Mouse (Mus musculus): Measurements from ENCODE around the gene Higd1a. TPM values are rescaled to one million over a fixed set of nuclear protein-coding genes. Genes with fewer than 3 reads are reported as not detected.

Higd1a gene
- total RNA-seq, 2 experiments from 2014 or later, result 181 to 183 TPM

DNA sequence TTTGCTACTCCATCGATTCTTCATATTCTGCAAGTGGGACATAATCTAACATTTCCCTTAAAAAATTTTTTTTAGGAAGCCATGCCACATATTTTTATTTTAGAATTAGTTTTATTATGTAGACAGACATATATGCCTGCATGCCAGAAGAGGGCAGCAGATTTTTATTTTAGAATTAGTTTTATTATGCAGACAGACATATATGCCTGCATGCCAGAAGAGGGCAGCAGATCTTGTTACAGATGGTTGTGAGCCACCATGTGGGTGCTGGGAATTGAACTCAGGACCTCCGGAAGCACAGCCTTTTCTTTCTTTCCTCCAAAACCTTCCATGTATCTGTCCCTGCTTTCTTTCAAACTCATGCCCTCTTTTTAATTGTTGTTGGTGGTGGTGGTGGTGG lies 15.2 kb downstream of the Higd1a start:
- DNase-seq, result no peak
- intact Hi-C loops (cut with DNase I), result no loop called here

DNA sequence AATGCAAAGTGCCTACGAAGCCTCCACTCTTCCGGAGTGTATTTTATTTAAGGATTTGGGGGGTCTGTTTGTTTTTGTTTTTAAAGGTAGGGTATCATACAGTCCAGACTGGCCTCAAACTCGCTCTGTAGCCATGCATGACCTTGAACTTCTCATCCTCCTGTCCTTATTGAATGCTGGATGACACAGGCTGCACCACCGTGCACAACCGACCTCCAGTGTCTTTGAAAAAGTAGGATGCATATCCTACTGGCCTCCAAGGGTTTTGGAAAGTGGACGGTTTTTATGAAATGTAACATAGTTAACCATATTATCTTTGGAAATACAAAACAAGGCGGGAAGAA lies 18.6 kb downstream of the Higd1a start:
- no peak for DNase-seq
- intact Hi-C loops (cut with DNase I), result no loop called here

DNA sequence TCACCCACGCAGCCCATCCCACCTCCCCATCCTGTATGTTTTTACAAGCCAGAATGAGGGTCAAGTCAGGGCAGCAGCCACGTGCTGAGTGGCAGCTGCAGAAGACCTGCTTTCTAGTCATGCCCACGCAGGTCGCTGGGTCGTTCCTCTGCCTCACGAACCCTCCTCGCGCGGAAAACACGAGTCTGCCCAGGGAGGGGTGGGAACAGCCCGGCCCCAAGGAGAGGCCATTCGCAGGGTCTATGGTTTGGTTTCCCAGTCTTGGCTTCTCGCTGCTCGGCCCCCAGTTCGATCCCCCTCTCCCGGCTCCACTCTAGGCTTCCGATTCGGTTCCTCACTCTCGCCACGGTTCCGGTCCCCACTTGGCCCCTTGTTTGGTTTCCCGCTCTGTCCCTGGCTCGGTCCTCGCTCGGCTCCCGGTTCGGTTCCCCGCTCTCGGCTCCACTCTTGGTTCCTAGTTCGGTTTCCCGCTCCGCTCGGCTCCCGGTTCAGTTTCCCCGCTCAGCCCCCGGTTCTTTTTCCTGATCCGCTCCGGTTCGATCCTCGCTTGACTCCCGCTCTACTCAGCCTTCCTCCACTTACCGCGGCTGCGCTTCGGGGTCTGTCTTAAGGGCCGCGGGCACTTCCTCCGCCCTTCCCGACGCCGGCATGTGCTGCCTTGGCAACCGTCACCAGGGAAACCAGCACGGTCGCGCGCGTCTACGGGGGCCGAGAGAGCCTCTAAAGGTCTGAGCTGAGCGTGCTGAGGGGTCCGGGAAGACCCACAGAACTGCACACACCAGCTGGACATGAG lies 19.1 kb downstream of the Higd1a start, which contains the start of gene Ccdc13:
Ccdc13 (minus strand) TSS at position 633 of the 793 bp plus-strand sequence.
- intact Hi-C loops (cut with DNase I), result no loop called here
- peak; percentile 75 to 85 for DNase-seq

DNA sequence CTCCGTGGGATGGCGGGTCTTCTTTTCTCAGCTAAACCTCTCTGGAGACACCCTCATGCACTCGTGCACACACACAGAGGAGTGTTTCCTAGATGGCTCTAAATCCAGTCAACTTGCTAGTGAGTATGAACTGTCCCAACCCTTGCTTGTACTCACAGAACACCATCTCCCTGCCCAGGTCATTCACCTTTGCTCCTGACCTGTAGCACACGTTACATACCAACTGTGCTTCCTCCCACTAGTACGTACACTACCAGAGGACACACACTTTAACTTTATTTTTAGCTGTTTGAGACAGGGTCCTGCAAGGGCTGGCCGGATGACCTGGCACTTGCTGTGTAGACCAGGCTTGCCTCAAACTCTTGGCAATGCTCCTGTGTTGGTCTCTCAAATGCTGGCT lies 20.2 kb downstream of the Higd1a start:
- intact Hi-C loops (cut with DNase I), result no loop called here

DNA sequence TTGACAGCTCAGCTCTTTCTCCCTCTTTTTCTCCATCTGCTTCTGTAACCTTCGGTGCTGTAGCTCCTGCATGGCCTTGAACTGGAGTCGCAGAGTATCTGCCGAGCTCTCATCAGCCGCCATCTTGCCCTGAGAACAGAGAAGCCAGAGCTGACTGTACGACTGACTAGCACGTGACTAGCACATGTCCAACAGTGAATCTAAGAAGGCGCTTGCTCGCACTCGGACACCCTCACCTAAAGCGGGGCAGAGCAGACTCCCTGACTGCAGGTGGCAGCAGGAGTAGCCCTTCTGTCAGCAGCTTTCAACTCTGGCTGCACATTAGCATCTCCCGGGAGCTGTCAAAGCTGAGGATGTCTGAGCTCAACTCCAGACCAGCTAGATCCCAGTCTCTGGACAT lies 24.3 kb downstream of the Higd1a start:
- DNase-seq, result no peak
- intact Hi-C loops (cut with DNase I), result loop anchor here (5.0 kb wide), 1 partner anchor 153 kb away; no protein-coding TSS in a partner anchor

More for the DNA sequence above, 20.2 kb downstream of the Higd1a start:
- DNase-seq, result no peak

DNA sequence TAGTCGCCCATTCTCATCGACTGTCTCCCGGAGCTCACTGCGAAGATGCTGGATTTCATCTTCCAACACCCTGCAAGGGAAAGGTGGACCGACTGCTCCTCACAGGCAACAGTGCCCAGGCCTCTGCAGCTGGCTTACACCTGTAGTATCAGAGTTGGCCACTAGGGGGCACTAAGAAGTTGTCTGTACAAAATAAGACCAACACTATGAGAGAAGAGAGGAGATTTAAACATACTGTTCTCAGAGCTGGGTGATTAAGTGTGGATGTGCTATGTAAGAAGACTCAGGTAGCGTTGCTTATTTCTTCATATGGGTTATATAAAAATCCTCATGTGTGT lies 27.2 kb downstream of the Higd1a start:
- intact Hi-C loops (cut with DNase I), result loop anchor here (1.0 to 5.0 kb wide), 2 partner anchors 46 to 156 kb away; no protein-coding TSS in a partner anchor

DNA sequence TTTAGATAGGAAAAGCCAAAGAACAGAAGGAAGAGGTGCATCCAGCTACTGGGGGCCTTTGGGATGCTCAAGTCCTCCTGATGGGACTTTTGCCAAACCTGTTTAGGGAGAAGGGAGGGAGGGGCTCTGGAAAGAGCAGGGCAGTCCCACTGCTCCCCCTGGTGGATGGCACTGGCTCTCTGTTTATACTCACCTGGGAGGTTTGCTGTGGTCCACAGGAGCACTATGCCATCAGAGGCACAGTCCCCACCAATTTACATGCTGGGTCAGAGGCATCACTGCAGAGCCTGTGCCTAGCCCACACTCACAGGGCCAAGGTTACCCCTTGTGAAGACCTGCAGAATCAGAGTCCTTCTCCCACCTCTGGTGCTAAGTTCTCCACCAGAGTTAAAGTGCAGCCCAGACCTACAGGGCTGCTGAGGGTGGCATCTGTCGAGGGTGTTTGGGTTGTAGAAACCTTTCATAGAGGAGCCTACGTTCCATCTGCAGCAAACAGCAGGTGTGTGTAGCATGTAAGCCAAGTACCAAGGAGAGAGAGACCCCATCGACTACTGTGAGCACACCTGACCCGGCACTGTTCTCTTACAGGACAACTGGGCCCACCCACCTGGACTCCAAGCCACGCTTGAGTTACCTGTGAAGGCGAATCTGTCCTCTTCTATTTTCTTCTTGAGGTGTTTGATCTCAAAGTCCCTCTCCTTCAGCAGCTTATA lies 27.8 kb downstream of the Higd1a start:
- peak; percentile 53 to 67 for DNase-seq
- intact Hi-C loops (cut with DNase I), result loop anchor here (5.0 kb wide), 1 partner anchor 157 kb away; no protein-coding TSS in a partner anchor

More for the DNA sequence above, 27.2 kb downstream of the Higd1a start:
- peak; percentile 82 to 91 for DNase-seq

DNA sequence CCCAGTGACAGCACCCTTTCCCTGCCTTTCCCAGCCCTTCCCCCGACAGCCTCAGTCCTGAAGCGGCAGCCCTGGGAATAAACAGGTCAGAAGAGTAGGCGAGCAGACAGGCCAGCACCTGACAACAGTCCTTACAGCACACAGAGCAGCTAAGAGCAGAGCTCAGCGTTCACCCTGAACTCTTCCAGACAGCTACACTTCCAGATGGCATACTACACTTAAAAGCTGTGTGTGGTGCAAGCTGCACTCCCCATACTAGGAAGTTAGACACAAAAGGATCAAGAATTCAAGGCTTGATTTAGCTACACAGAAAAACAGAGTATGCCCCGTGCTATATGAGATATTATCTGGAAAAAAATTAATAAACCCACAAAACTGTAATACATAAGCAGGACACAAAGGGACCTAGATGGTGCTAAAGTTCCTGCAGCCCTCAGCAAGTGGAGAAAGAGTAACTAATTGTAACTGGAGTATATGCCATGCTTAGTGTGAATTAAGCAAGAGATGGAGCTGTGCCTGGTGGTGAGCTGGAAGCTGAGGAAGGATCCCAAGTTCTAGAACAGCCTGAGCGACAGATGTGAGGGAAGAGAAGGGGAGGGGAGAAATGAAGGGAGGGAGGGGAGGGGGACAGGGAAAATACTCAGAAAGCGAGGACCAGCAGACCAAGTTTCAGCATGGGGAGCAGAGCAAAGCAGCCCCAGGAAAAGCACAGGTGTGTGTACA lies 28.7 kb downstream of the Higd1a start:
- intact Hi-C loops (cut with DNase I), result no loop called here
- DNase-seq, result no peak

DNA sequence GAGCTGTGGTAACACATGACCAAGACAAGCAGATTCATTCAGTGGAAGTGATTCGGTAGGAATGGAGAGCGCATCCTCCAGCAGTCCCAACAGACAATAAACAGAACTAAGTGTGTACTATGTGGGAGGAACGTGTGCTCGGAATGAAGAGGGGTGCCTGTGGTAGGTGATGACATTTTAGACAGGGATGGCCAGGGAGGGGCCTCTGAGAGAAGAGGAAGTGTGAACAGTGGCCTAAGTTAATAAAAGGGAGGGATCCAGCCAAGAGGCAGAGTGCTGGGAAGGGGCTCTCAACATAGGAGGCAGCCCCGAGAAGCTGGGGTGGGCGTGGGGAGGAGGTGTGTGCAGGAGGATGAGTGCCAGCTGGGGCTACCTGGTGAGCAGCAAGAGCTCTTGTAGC lies 29.8 kb downstream of the Higd1a start:
- intact Hi-C loops (cut with DNase I), result no loop called here
- no peak for DNase-seq

DNA sequence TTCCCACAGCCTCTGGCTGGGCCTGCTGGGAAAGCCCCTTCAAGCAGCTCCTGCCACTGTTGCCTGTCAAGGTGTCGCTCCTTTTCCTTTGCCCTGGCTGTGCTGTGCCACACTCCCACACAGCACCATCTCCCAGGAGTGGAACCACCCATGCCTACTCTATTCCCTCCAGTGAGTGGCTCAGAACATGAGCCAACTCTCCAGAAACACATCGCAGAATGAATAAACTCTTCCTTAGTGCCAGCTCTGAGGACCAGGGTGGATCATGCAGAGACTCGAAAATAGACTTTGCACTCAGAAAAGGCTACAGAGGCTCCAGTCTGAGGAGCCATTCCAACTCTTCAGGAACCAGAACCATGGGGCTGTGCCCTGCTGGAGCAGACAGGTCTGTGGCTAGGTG lies 31.8 kb downstream of the Higd1a start:
- intact Hi-C loops (cut with DNase I), result no loop called here
- DNase-seq, result no peak

DNA sequence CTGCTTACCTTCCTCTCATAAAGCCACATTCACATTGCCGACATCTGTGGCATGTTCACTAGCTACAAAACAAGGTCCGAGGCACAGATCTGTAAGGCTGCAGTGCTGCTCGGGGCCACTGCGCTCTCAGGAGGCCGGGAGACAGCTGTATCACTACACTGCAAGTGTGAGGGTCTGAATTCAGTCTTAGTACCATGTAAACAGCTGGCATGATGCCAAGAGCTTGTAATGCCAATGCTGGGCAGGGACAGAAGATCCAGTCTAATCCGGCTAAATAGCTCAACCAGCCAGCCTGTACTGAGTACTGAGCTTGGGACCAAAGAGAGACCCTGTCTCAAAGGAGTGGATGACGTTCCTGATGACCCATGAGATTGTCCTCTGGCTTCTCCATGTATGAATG lies 34.2 kb downstream of the Higd1a start:
- peak in 1 of 2 experiments; percentile 35 for DNase-seq
- intact Hi-C loops (cut with DNase I), result no loop called here

DNA sequence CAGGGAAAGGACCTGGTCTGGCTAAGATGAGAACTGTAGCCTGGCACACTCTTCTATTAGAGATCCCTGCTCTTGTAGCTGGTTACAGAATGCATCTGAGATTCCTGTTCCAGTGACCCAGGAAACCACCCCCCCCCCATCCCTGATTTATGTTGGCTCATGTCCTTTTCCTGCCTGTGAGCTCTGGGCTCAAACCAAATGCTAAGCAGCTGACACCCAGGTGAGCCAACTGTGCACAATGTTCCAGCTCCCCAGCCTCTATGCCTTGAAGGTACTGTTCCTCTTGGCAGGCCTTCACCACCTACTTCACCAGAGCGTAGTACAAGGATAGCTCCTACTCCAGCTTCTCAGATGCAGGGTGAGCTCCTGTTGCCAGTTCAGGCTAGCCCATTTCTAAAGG lies 35.1 kb downstream of the Higd1a start:
- peak; percentile 36 to 49 for DNase-seq
- intact Hi-C loops (cut with DNase I), result no loop called here

DNA sequence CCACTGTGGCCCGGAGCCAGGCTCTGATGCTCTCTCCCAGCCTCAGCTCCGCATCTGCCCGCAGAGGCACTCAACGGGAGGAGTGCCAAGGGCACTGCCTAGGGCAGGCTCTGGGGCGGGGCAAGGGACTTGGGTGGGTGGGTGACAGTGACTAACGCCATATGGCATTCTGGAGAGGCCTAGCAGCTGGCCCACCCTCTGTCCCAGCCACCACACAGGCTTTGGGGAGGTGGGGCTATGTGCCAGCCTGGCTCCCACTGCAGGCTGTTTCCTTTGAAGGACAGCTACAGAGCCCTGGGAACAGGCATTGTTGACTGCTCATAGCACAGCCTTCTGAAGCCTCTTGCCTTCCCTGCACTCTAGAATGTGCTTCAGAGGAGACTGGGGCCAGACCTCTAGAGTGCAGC lies 35.6 kb downstream of the Higd1a start:
- DNase-seq, result peak; percentile 37 to 44
- intact Hi-C loops (cut with DNase I), result no loop called here

DNA sequence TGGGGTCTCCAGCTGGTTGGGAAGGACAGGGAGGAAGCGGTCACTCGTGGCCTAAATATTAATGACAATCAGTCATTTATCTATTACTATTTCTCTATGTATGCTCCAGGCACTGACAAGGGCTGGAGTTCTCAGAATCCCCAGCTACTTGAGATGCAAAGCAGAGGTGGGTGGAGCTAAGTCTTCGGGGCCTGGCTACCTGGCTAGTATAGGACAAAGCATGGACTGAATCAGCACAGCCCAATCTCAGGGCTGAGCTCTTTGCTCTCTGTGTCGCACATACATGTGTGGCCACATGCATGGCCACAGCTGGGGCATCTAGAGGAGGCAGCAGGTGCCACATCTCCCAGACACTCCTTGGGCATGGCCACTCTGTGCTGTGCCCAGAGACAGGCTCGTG lies 37.4 kb downstream of the Higd1a start:
- no peak for DNase-seq
- intact Hi-C loops (cut with DNase I), result no loop called here

DNA sequence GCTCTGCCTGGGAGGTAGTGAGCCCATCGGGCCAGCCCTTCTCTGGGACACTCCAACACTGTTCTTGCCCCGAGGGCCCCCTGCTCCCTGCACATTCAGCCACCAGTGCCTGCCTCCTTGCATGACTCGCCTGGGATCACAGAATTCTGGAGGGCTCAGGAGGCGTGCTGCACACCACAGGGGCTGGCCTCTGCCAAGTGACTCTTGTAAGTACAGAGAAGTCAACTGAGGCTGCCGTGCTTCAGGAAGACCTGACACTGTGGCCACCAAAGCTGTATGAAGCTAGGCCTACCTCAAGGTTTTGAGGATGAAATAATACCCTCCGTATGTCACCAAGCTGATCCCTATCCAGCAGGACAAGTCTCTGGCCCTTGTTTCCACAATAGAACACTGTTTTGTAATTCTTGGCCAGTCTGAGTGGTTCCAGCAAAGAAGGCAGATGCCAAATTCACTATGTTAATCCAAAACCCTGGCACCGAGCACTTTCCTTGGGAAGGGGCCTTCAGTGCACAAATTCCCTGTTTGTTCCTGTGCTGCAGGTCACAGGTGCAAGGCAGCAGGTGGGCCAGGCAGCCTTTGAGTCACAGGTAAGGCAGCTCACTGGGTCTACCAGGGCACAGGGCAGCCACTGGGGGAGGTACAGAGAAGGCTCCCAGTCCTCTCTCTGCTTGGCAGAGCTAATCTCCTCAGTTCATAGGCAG lies 38.2 kb downstream of the Higd1a start:
- DNase-seq, result no peak
- intact Hi-C loops (cut with DNase I), result no loop called here

DNA sequence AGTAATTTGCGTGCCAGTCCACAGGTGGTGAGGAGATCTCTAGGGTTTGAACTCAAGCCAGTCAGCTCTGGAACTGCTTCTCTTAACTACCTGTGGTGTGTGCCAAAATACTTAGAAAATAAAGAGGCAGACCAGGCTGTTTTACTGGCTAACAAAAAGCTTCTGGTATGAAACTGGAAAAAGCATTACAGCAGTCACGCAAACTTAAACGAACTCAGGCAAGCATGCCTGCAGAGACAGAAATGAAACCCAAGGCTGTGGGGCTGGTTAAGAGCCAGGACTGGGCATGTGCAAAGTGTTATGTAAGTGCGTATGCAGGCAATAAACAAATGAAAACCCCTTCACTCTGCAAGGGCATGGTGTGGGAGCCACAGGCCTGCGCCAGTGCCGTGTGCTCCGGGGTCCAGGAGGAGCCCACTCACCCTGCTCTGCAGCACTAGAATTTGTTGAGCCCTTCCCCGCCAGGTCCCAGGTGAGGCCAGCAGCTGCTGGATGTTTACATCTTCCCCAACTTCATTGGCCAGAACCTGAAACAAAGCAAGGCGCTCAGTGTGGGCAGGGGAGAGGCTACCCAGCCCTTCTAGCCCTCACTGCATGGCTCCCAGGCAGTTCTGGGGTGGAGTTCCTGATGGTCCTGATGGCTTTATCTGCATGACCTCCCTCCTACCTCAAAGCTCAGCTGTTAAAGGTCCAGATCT lies 38.9 kb downstream of the Higd1a start:
- no peak for DNase-seq

DNA sequence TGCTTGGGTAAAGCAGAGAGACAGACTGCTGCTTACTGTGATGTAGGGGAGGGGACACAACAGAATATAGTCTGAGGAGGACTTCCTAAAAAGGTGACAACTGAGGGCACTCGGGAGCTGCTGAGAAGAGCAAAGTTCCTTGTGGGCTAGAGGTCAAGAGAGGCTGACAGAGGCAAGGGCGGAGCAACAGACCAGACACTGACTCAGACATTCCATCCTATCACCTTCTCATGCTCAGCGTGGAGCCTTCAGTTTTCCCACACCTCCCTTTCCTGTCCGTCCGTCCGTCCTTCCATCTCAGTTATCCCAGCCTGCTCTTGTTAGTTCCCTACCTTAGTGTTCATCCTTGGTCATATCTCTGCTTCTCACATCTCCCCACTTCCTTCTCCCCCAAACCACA lies 43.0 kb downstream of the Higd1a start:
- intact Hi-C loops (cut with DNase I), result no loop called here
- no peak for DNase-seq

More for the DNA sequence above, 38.9 kb downstream of the Higd1a start:
- intact Hi-C loops (cut with DNase I), result no loop called here

DNA sequence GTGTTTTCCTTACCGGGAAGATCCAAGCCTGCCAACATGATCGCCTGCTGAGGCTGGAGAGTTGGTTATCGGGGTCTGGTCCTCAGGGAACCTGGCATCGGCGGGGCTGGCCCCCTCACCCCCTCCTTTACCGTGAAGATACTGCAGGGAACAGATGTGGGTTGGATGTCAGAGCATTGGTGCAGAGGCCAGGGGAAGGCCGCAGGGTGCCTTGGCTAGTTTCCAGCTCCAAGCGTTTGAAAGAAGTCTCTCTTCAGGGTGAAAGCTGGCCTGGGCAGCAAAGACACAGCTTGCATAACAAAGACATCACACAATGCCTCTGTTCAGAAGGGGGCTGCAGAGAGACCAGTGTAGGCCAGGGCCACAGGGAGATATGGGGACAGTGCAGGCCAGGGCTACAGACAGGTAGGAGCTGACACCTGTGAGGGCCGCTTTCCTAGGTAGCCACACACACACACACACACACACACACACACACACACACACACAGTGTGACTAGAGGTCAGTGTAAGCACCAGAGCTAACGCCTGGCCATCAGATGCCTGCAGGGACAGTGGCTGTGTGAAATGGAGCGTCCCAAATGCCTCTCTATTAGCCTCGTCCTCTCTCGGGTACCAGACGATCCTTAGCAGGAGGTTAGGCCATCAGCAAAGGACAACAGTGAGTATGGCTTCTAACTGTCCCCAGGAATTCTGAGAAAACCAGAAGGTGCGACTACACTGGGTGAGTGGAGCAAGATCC lies 47.9 kb downstream of the Higd1a start:
- intact Hi-C loops (cut with DNase I), result no loop called here

DNA sequence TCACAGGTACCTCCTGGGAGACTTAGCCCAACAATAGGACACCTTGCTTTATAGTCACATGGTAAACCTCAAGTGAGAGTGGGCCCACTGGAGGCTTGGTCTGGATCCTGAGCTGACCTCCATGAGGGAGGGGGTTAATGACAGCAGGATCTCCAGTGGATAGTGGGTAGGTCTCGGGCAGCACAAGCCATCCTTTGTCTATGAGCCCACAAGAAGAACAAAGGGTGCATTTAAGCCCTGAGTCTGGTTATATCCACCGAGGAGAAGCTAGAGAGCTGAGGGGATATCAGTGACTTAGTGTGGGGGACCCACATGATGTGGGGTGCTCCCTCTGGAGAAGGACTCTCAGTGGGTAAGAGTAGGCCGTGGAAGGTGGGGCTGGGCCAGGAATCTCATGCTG lies 49.7 kb downstream of the Higd1a start:
- DNase-seq, result no peak
- intact Hi-C loops (cut with DNase I), result no loop called here

More for the DNA sequence above, 47.9 kb downstream of the Higd1a start:
- DNase-seq, result peak in 1 of 2 experiments; percentile 11

Data from heart, postnatal 10 days (tissue).